Mouse (Mus musculus) layer of hippocampus, adult 2 months (tissue): ENCODE results near the gene Gm17334. TPM values are rescaled to one million over a fixed set of nuclear protein-coding genes. Genes with fewer than 3 reads are reported as not detected.
A peak's percentile ranks its signal among the peaks of the same experiment; 100 is the strongest.
"Not testable (repeated sequence)": the region's sequence is repeated elsewhere in the genome, so short reads cannot be mapped to it uniquely, and the experiment has no call there.

Experiments used
- DNase-seq, 2 experiments: peaks; one replicate each; pipeline ENCODE4 v3.0.0; 2022; ENCODE audit warnings: low spot score in 2 of 2
- H3K27ac ChIP-seq: fragments of 200-600 bp; 2 replicates; pipeline ENCODE4 v1.8.1; 2022
- H3K4me3 ChIP-seq: fragments of 200-600 bp; 2 replicates; pipeline ENCODE4 v1.8.1; 2022; ENCODE audit warnings: mild to moderate bottlenecking
- CTCF ChIP-seq: fragments of 200-600 bp; conservative IDR thresholded peaks from 2 replicates; pipeline ENCODE4 v1.8.1; 2022; ENCODE audit warnings: antibody characterized with exemption, mild to moderate bottlenecking, moderate library complexity
- total RNA-seq, 2 experiments: library from RNA; stranded (reverse); gene quantifications; 2 replicates each; pipeline ENCODE4 v1.2.3; 2021

Gene Gm17334
- total RNA-seq, 2 experiments from 2014 or later, result 1.1 to 1.6 TPM

- Histone ChIP-seq H3K4me3 (no peak overlapping the region), H3K27ac (peak overlapping the region; percentile 91)
- DNase-seq, result no peak
Observed at GRCm38 (mm10) chr11:53761822-53762221, 11.2 kb downstream of the Gm17334 start.

GRCm38 (mm10) chr11:53761284-53761683 lies 11.7 kb downstream of the Gm17334 start:
- H3K4me3 ChIP-seq, result no peak overlapping the region
- TF ChIP-seq CTCF, result no peak

More at GRCm38 (mm10) chr11:53761822-53762221, 11.2 kb downstream of the Gm17334 start:
- no peak for TF ChIP-seq CTCF

DNA sequence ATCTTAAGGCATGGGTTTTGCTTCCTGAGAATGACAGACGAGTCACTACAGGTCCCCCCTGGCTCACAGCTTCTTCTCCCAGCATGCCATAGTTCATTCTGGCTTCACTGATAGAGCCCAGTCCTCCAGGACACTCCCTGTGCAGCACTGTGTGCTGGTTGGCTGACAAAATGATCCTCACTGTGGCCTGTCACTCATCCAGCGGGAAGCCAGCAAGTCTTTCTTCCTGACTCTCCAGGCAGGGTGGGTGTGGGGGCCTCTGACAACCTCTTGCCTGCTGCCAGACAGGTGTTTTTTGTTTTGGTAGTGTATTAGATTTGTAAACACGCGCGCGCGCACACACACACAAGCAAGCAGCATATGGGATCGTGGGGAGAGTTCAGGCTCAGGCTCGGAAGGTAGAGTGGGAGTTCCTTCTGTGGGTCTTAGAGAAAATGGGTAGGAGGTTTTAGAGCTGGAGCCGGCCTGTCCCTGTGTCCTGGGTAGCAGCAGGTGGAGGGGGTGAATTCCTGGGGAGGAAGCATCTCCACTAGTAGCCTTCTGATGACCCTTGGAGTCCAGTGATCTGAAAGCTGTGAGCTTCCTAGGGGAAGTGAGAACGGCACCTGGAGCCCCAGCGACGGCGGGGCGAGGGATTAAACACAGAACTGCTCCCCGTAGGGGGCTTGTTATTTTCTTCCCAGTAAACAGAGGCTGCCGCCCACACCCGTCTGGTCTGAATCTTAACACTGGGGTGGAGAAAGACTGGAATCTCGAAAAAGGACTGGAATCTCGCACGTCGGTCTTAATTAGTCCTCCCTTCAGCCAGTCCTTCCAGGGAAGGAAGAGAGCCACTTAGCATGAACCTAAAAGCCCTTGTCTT lies 13.2 kb downstream of the Gm17334 start:
- no peak for TF ChIP-seq CTCF
- DNase-seq, result no peak
- no peak overlapping the region for H3K4me3 ChIP-seq
- peak overlapping the region; percentile 32; the same call in 1 of the 2 replicates for H3K27ac ChIP-seq

More at GRCm38 (mm10) chr11:53761284-53761683, 11.7 kb downstream of the Gm17334 start:
- H3K27ac ChIP-seq, result peak overlapping the region; percentile 91
- no peak for DNase-seq

DNA sequence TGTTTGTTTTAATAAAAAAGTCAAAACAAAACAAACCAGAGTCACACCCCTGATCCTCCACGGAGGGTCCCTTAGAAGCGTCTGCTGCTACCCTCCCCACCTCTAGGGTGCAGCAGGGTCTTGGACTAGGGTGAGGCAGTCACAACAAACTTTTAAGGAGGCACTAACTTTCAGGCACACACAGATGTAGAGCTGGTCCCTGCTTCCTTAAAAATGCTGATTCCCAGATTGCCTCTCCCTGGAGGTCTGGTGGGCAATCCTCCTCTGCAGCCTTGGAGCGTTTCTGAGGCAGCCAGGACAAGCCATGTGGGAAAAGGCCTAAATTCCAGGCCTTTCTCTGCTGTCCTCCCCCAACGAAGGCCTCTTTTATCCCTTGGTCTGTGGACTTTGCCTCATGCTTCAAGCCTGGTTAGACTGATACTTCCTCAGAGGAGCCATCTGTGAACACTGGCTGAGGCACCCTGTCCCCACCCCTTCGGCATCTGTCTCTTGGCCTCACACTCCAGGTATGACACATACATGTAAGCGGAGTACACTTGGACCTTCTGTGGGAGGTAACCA lies 14.1 kb downstream of the Gm17334 start:
- no peak for DNase-seq
- Histone ChIP-seq H3K4me3 (no peak overlapping the region), H3K27ac (no peak overlapping the region)
- peak; percentile 62 for TF ChIP-seq CTCF

- not testable (repeated sequence) for H3K4me3 ChIP-seq, DNase-seq, H3K27ac ChIP-seq
- peak; percentile 67 for TF ChIP-seq CTCF
Observed at GRCm38 (mm10) chr11:53758033-53758432, 15.0 kb downstream of the Gm17334 start.

DNA sequence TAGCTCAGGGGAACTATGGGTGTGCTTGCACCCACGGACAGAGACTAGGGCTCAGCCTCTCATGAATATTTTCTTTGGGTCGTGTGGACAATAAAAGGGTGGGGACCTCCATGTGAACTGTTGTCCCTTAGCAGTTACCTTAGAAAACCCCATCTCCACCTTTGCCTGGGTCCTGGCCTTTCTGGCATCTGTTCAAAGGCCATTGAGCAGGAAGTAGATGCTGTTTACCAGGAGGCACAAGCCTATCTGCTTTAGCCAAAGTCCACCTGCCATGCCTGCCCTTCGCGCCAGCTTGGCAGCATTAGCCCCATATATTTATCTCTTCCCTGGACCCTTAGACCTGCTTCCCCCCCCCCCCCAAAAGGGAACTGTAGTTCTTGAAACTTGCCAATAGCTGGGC lies 15.4 kb downstream of the Gm17334 start:
- DNase-seq, result no peak
- no peak for TF ChIP-seq CTCF
- Histone ChIP-seq H3K27ac (no peak overlapping the region), H3K4me3 (no peak overlapping the region)

DNA sequence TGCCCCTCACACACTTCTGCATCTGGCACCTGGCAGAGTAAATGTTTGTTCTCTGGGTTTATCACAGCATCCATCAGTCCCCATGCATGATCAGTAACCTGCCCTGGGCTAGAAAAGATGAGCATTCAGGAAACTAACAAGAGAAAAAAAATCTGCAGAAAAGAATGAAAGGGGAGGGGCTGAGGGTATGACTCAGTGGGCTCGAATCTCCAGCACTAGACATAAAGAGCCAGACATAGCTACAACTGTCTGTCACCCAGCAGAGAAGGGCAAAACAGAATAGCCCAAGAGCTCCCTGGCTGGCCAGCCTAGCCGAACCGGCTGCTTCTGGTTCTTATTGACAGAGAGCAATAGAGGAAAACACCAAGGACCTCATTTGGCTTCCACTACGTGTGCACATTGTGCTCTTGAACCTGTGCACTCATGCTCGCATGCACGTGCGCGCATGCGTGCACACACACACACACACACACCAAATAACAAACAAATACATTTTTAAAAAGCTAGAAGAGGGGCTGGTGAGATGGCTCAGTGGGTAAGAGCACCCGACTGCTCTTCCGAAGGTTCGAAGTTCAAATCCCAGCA lies 17.9 kb downstream of the Gm17334 start:
- H3K27ac ChIP-seq, result no peak overlapping the region
- no peak for DNase-seq
- no peak overlapping the region for H3K4me3 ChIP-seq
- TF ChIP-seq CTCF, result no peak

GRCm38 (mm10) chr11:53749716-53750352 lies 23.2 kb downstream of the Gm17334 start:
- Histone ChIP-seq H3K4me3 (no peak overlapping the region), H3K27ac (no peak overlapping the region)
- TF ChIP-seq CTCF, result no peak
- no peak for DNase-seq

DNA sequence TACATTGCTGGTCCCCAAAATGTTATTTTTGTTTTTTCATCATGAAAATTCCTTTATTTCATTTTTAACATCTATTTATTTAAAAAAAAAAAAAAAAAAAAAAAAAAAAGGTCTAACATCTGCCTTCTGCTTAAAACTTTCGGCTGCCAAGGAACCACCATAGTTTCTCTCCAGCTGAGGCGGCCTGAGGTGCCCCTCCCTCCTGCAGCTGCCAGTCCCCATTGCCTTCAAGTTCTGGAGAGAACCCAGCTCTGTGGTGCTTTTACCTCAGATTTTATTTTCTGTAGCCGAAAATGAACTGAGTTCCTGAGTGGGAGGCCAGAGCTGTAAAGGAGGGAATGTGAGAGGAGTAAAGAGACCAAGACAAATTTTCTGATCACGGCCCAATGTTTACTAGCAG lies 23.7 kb downstream of the Gm17334 start:
- DNase-seq, result no peak
- no peak for TF ChIP-seq CTCF
- Histone ChIP-seq H3K27ac (no peak overlapping the region), H3K4me3 (no peak overlapping the region)

DNA sequence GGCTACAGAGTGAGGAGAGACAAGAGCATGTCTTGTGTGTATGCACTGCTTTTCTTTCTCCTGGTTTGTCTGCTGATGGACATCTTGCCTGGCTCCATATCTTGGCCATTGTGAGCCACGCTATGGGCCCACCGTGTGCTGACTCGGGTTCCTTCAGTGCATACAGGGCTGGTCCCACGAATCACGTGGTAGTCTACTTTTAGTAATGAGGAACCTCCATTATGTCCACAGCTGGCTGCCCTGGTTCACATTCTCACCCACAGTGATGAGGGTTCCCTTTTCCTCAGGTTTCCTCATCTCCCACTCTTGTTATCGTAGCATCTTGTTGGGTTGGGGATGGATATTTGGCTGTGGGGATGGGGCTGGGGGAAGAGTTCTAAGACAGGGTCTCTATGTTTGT lies 24.4 kb downstream of the Gm17334 start:
- Histone ChIP-seq H3K27ac (no peak overlapping the region), H3K4me3 (no peak overlapping the region)
- no peak for DNase-seq
- no peak for TF ChIP-seq CTCF

- DNase-seq, result no peak
- Histone ChIP-seq H3K4me3 (no peak overlapping the region), H3K27ac (no peak overlapping the region)
- no peak for TF ChIP-seq CTCF
Observed at GRCm38 (mm10) chr11:53747985-53748384, 25.0 kb downstream of the Gm17334 start.

GRCm38 (mm10) chr11:53745260-53745659 lies 27.7 kb downstream of the Gm17334 start:
- TF ChIP-seq CTCF, result peak; percentile 46
- no peak overlapping the region for H3K27ac ChIP-seq
- H3K4me3 ChIP-seq, result no peak overlapping the region
- DNase-seq, result no peak

DNA sequence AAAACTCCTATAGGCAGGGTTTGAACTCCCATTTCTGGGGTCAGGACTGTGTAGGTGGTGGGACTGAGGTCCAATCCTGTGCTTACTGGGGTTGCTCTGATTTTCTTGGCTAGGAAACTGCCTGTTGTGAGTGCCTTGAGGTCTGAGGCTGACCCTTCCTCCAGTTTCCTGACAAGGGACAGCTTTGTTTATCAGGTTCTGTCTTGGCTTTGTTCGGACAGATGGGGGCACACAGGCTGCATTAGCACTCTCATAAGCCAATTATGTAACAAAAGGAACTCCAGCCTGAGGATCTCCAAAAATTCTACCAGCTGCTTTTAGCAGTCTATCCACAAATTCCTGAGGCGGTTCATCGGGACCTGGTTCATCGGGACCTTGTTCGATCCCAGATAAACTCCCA lies 30.6 kb downstream of the Gm17334 start:
- no peak overlapping the region for H3K4me3 ChIP-seq

More for the DNA sequence above, 30.6 kb downstream of the Gm17334 start:
- peak; percentile 54 for TF ChIP-seq CTCF
- no peak overlapping the region for H3K27ac ChIP-seq
- DNase-seq, result no peak
